Mouse (Mus musculus) intestine, embryonic 14.5 days (tissue): ENCODE measurements around the gene Tapbpl. TPM values are rescaled to one million over a fixed set of nuclear protein-coding genes. Genes with fewer than 3 reads are reported as not detected.

Experiments used
- ATAC-seq: fragments of 200-750 bp; cut with Nextera tagmentation; replicated peaks from 2 replicates; pipeline ENCODE4 v1.8.0; 2017; ENCODE audit warnings: low read depth, moderate number of reproducible peaks, moderate TSS enrichment, moderate library complexity; ENCODE audit not compliant: low FRiP score, low TSS enrichment
- DNase-seq: peaks from one replicate; pipeline ENCODE4 v3.0.0-alpha.2; 2018; ENCODE audit warnings: low spot score
- H3K27ac ChIP-seq: fragments of 300-500 bp; sonication (generic); 2 replicates; pipeline ENCODE4 v1.5.1; 2014; ENCODE audit warnings: low read depth, mild to moderate bottlenecking, control low read depth
- H3K27me3 ChIP-seq: fragments of 300-500 bp; sonication (generic); replicated peaks from 2 replicates; pipeline ENCODE4 v1.6.1; 2014; ENCODE audit warnings: low read length, control low read depth; ENCODE audit not compliant: control insufficient read depth, insufficient read depth
- H3K36me3 ChIP-seq: fragments of 300-500 bp; sonication (generic); 2 replicates; pipeline ENCODE4 v1.6.1; 2014; ENCODE audit warnings: low read length, control low read depth; ENCODE audit not compliant: control insufficient read depth, insufficient read depth
- H3K4me1 ChIP-seq: fragments of 300-500 bp; sonication (generic); replicated peaks from 2 replicates; pipeline ENCODE4 v1.6.1; 2014; ENCODE audit warnings: low read length, control low read depth, mixed read lengths; ENCODE audit not compliant: control insufficient read depth, insufficient read depth
- H3K4me2 ChIP-seq: fragments of 300-500 bp; sonication (generic); 2 replicates; pipeline ENCODE4 v1.6.1; 2014; ENCODE audit warnings: low read length
- H3K4me3 ChIP-seq: fragments of 300-500 bp; sonication (generic); 2 replicates; pipeline ENCODE4 v1.5.1; 2014; ENCODE audit warnings: low read depth, low read length, control low read depth, mixed read lengths
- H3K9ac ChIP-seq: fragments of 300-500 bp; sonication (generic); 2 replicates; pipeline ENCODE4 v1.6.1; 2014; ENCODE audit warnings: mild to moderate bottlenecking, low read length
- H3K9me3 ChIP-seq: fragments of 300-500 bp; sonication (generic); 2 replicates; pipeline ENCODE4 v1.6.1; 2016; ENCODE audit warnings: low read length, control low read depth; ENCODE audit not compliant: control insufficient read depth
- whole genome bisulfite sequencing: fragments of 180-500 bp; shearing (Covaris S2); extraction: QIAGEN DNeasy Blood & Tissue Kit; methylation state at CpG from one replicate; pipeline ENCODE4 v1.1.7; 2014; 5-methylcytosine and 5-hydroxymethylcytosine counted together
- microRNA-seq: library from miRNA; unstranded; fragments of <30 nt; microRNA quantifications from one replicate; pipeline ENCODE4, GENCODE M21; 2016
- polyA plus RNA-seq: library from polyadenylated mRNA; unstranded; fragments of >200 nt; fragmentation: Nextera tagmentation; extraction: Ambion mirVana; gene quantifications from 2 replicates; pipeline ENCODE4 v1.2.1, GENCODE M21; 2014

The Tapbpl gene
- polyA plus RNA-seq, 1 experiment from 2014 or later, result 5.7 TPM

GRCm38 (mm10) chr6:125190816-125191215, 40.8 kb downstream of the Tapbpl start:
- DNase-seq, result no peak

DNA sequence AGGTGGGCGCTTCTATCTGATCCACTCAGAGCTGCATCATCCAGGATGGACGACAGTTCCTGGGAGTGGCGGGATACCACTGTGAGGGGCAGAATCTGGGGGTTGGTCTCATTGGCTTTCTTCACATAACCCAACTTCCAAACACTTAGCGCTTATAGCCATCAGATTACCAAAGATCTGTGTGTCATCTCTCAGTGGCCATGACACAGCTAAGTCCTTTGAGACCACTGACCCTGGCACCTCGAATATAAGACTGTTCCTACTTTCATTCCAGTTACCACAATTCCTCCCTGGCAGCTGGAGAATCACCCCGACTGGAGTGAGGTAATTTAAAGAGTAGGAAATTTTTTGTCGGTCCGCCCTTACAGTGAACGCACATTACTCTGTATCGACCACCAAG, 45.5 kb downstream of the Tapbpl start:
- Histone ChIP-seq H3K9ac (no peak overlapping the region), H3K27ac (no peak overlapping the region), H3K9me3 (no peaks in the 10 kb centered on the region), H3K27me3 (no peaks in the 10 kb centered on the region), H3K4me3 (no peak overlapping the region), H3K4me2 (no peak overlapping the region), H3K4me1 (no peaks in the 10 kb centered on the region), H3K36me3 (peaks cover 85% of the 10 kb centered on the region)
- DNase-seq (no peak), ATAC-seq (no peak)
- 95% methylated on average over 10 of the region's 10 CpGs for WGBS

More at GRCm38 (mm10) chr6:125190816-125191215, 40.8 kb downstream of the Tapbpl start:
- no peaks in the 10 kb centered on the region for H3K9me3 ChIP-seq
- H3K4me3 ChIP-seq, result peak overlapping the region; percentile 73
- H3K27ac ChIP-seq, result peak overlapping the region; percentile 100
- H3K36me3 ChIP-seq, result peaks cover 59% of the 10 kb centered on the region
- peaks cover 8% of the 10 kb centered on the region; the same call in 1 of the 2 replicates for H3K4me1 ChIP-seq
- H3K27me3 ChIP-seq, result no peaks in the 10 kb centered on the region
- H3K4me2 ChIP-seq, result peak overlapping the region; percentile 55
- no peak for ATAC-seq
- H3K9ac ChIP-seq, result peak overlapping the region; percentile 77

DNA sequence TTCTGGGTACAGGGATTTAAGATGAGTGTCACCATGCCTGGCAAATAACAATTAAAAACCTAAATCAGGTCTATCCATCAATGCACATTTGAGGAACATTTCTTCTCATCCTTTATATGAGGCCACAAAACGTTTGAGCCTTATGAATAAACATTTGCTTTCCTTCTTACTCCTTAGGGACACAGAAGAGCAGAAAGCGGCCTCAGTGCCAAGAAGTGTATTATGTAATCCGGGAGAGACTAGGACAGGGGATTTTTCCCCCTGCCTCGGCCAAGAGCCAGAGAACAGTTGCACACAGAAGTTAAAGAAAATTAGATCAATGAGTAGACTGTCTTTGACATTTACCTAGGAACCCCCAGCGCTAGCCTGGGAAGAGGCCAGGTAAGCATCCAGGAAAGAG, 49.5 kb downstream of the Tapbpl start:
- Histone ChIP-seq H3K27ac (no peak overlapping the region), H3K4me3 (no peak overlapping the region)
- no peak for DNase-seq

GRCm38 (mm10) chr6:125179601-125180000, 52.1 kb downstream of the Tapbpl start:
- ATAC-seq, result no peak
- Histone ChIP-seq H3K9me3 (no peaks in the 10 kb centered on the region), H3K9ac (no peak overlapping the region), H3K27me3 (no peaks in the 10 kb centered on the region), H3K27ac (no peak overlapping the region), H3K36me3 (peaks cover 98% of the 10 kb centered on the region), H3K4me2 (no peak overlapping the region), H3K4me1 (no peaks in the 10 kb centered on the region), H3K4me3 (no peak overlapping the region)
- 91% methylated on average over 7 of the region's 7 CpGs for WGBS
- DNase-seq, result no peak

More for the DNA sequence above, 49.5 kb downstream of the Tapbpl start:
- H3K9me3 ChIP-seq, result no peaks in the 10 kb centered on the region
- 89% methylated on average over 5 of the region's 5 CpGs for WGBS
- H3K4me2 ChIP-seq, result no peak overlapping the region
- no peak for ATAC-seq
- no peaks in the 10 kb centered on the region for H3K4me1 ChIP-seq
- peaks cover 98% of the 10 kb centered on the region for H3K36me3 ChIP-seq
- H3K9ac ChIP-seq, result no peak overlapping the region
- H3K27me3 ChIP-seq, result no peaks in the 10 kb centered on the region

GRCm38 (mm10) chr6:125175469-125175868, 56.2 kb downstream of the Tapbpl start:
- WGBS, result 92% methylated on average over 5 of the region's 5 CpGs
- no peak for ATAC-seq

More at GRCm38 (mm10) chr6:125175469-125175868, 56.2 kb downstream of the Tapbpl start:
- Histone ChIP-seq H3K9me3 (no peaks in the 10 kb centered on the region), H3K4me3 (no peak overlapping the region), H3K4me1 (no peaks in the 10 kb centered on the region), H3K27ac (no peak overlapping the region), H3K27me3 (no peaks in the 10 kb centered on the region), H3K36me3 (peaks cover 99% of the 10 kb centered on the region), H3K9ac (no peak overlapping the region), H3K4me2 (no peak overlapping the region)
- no peak for DNase-seq

Small RNA genes within 50 kb of the gene (microRNA-seq; reads per million reads assigned to microRNA genes)
- gene Mir3098 (0.51 reads per million), gene Mir8113 (not detected)

Other genes with a start within 250 kb of the Tapbpl start
- gene Pianp, start 235.2 kb downstream of the Tapbpl start, polyA plus RNA-seq, result 0.85 and 1.2 TPM in 2 replicates
- 9.2 and 10.8 TPM in 2 replicates for gene Zfp384, start 222.7 kb downstream of the Tapbpl start, polyA plus RNA-seq
- 94.4 and 108 TPM in 2 replicates for gene Ing4, start 192.1 kb downstream of the Tapbpl start, polyA plus RNA-seq
- gene Acrbp, start 182.2 kb downstream of the Tapbpl start, polyA plus RNA-seq, result 11.4 and 13.4 TPM in 2 replicates
- gene Lpar5, start 163.9 kb downstream of the Tapbpl start, polyA plus RNA-seq, result 2.3 and 3.0 TPM in 2 replicates
- gene Chd4, start 135.9 kb downstream of the Tapbpl start, polyA plus RNA-seq, result 74.2 and 74.8 TPM in 2 replicates
- gene Nop2, start 100.0 kb downstream of the Tapbpl start, polyA plus RNA-seq, result 72.1 and 75.2 TPM in 2 replicates
- gene Iffo1, start 86.6 kb downstream of the Tapbpl start, polyA plus RNA-seq, result 6.7 and 7.6 TPM in 2 replicates
- gene Gapdh, start 65.4 kb downstream of the Tapbpl start, polyA plus RNA-seq, result 2,406 and 2,408 TPM in 2 replicates
- gene Ncapd2, start 40.2 kb downstream of the Tapbpl start, polyA plus RNA-seq, result 109 and 129 TPM in 2 replicates
- 217 and 221 TPM in 2 replicates for gene Mrpl51, start 40.1 kb downstream of the Tapbpl start, polyA plus RNA-seq
- 2.5 and 2.7 TPM in 2 replicates for gene Vamp1, start 16.3 kb downstream of the Tapbpl start, polyA plus RNA-seq
- 1.4 and 2.1 TPM in 2 replicates for gene Cd27, start 5.2 kb upstream of the Tapbpl start, polyA plus RNA-seq
- gene Tuba3a, start 54.2 kb upstream of the Tapbpl start, polyA plus RNA-seq, result 0.12 TPM in 1 of 2 replicates, not detected in the other
- gene Ltbr, start 82.0 kb upstream of the Tapbpl start, polyA plus RNA-seq, result 67.4 and 67.8 TPM in 2 replicates
- 2.0 TPM in 2 replicates for gene Scnn1a, start 88.8 kb upstream of the Tapbpl start, polyA plus RNA-seq
- gene Tnfrsf1a, start 117.5 kb upstream of the Tapbpl start, polyA plus RNA-seq, result 60.6 and 63.3 TPM in 2 replicates
- 2.4 and 2.8 TPM in 2 replicates for gene Plekhg6, start 148.9 kb upstream of the Tapbpl start, polyA plus RNA-seq